Mouse (Mus musculus) cerebellum, postnatal 36 days (tissue): ENCODE data around the gene Srsf11.

Experiments
- DNase-seq, 2 experiments: peaks; one replicate each; pipeline ENCODE4 v3.0.0; 2021 to 2022; ENCODE audit warnings: mixed read lengths in 2 of 2

Srsf11 gene

GRCm38 (mm10) chr3:158036329-158036988 lies at the start of gene Srsf11, which contains the start of gene Lrrc40:
Srsf11 (minus strand) TSS chr3:158036639.
Lrrc40 (plus strand) TSS chr3:158036662.
- DNase-seq = peak; percentile 95

- DNase-seq = no peak
Observed at GRCm38 (mm10) chr3:158077828-158078227, 41.4 kb upstream of the Srsf11 start.

GRCm38 (mm10) chr3:158077380-158077772 lies 40.9 kb upstream of the Srsf11 start:
- DNase-seq = no peak

- DNase-seq = no peak
Observed at GRCm38 (mm10) chr3:158076685-158077379, 40.4 kb upstream of the Srsf11 start.

GRCm38 (mm10) chr3:158075004-158075403 lies 38.6 kb upstream of the Srsf11 start:
- DNase-seq = no peak

- no peak for DNase-seq
Observed at GRCm38 (mm10) chr3:158068613-158069263, 32.3 kb upstream of the Srsf11 start.

GRCm38 (mm10) chr3:158067916-158068315 lies 31.5 kb upstream of the Srsf11 start:
- DNase-seq = no peak

GRCm38 (mm10) chr3:158065256-158065655 lies 28.8 kb upstream of the Srsf11 start:
- DNase-seq = no peak

- DNase-seq = no peak
Observed at GRCm38 (mm10) chr3:158061811-158062523, 25.5 kb upstream of the Srsf11 start.

- DNase-seq = no peak
Observed at GRCm38 (mm10) chr3:158060621-158061291, 24.3 kb upstream of the Srsf11 start.

GRCm38 (mm10) chr3:158049508-158049907 lies 13.1 kb upstream of the Srsf11 start:
- no peak for DNase-seq

- no peak for DNase-seq
Observed at GRCm38 (mm10) chr3:158040755-158041154, 4.3 kb upstream of the Srsf11 start.

- DNase-seq = no peak
Observed at GRCm38 (mm10) chr3:158038106-158038505, 1.7 kb upstream of the Srsf11 start.

GRCm38 (mm10) chr3:158035866-158036265 lies 573 bp downstream of the Srsf11 start:
- DNase-seq = peak in 1 of 2 experiments; percentile 5

- no peak for DNase-seq
Observed at GRCm38 (mm10) chr3:158032106-158032505, 4.3 kb downstream of the Srsf11 start.

GRCm38 (mm10) chr3:158031371-158031925 lies 5.0 kb downstream of the Srsf11 start:
- DNase-seq = peak; percentile 85 to 89

- DNase-seq = no peak
Observed at GRCm38 (mm10) chr3:158009762-158010320, 26.6 kb downstream of the Srsf11 start.

- no peak for DNase-seq
Observed at GRCm38 (mm10) chr3:158008647-158009046, 27.8 kb downstream of the Srsf11 start.

- DNase-seq = no peak
Observed at GRCm38 (mm10) chr3:157998742-157999369, 37.6 kb downstream of the Srsf11 start.

GRCm38 (mm10) chr3:157995726-157996125 lies 40.7 kb downstream of the Srsf11 start:
- no peak for DNase-seq

- DNase-seq = no peak
Observed at GRCm38 (mm10) chr3:157993322-157993721, 43.1 kb downstream of the Srsf11 start.
